Mouse (Mus musculus) hindbrain, postnatal 0 days (tissue): Measurements from ENCODE around the gene Stx6. TPM values are rescaled to one million over a fixed set of nuclear protein-coding genes. Genes with fewer than 3 reads are reported as not detected.

Experiments used
- ATAC-seq: fragments of 200-750 bp; cut with Nextera tagmentation; 2 replicates; pipeline ENCODE4 v1.8.0; 2017; ENCODE audit warnings: mild to moderate bottlenecking, moderate TSS enrichment, moderate library complexity
- DNase-seq: peaks from one replicate; pipeline ENCODE4 v3.0.0-alpha.2; 2015; ENCODE audit warnings: low spot score
- H3K27ac ChIP-seq: fragments of 300-500 bp; sonication (generic); 2 replicates; pipeline ENCODE4 v1.5.1; 2014; ENCODE audit warnings: mild to moderate bottlenecking
- H3K27me3 ChIP-seq: fragments of 300-500 bp; sonication (generic); 2 replicates; pipeline ENCODE4 v1.6.1; 2014; ENCODE audit warnings: low read length, mixed read lengths; ENCODE audit not compliant: insufficient read depth
- H3K36me3 ChIP-seq: fragments of 300-500 bp; sonication (generic); 2 replicates; pipeline ENCODE4 v1.6.1; 2014; ENCODE audit warnings: low read length, mixed read lengths; ENCODE audit not compliant: insufficient read depth
- H3K4me1 ChIP-seq: fragments of 300-500 bp; sonication (generic); 2 replicates; pipeline ENCODE4 v1.6.1; 2014; ENCODE audit warnings: antibody characterized with exemption, low read length, mixed read lengths; ENCODE audit not compliant: insufficient read depth
- H3K4me2 ChIP-seq: fragments of 300-500 bp; sonication (generic); 2 replicates; pipeline ENCODE4 v1.6.1; 2014; ENCODE audit warnings: low read depth, mild to moderate bottlenecking, low read length, moderate library complexity, mixed read lengths
- H3K4me3 ChIP-seq: fragments of 300-500 bp; sonication (generic); 2 replicates; pipeline ENCODE4 v1.5.1; 2014; ENCODE audit warnings: low read length
- H3K9ac ChIP-seq: fragments of 300-500 bp; sonication (generic); replicated peaks from 2 replicates; pipeline ENCODE4 v1.6.1; 2014; ENCODE audit warnings: mild to moderate bottlenecking, low read length, moderate library complexity, mixed read lengths
- H3K9me3 ChIP-seq: fragments of 300-500 bp; sonication (generic); 2 replicates; pipeline ENCODE4 v1.6.1; 2016; ENCODE audit warnings: low read length, mixed read lengths
- CTCF ChIP-seq: IDR thresholded peaks from 2 replicates; pipeline ENCODE4 v1.5.1; 2016; ENCODE audit warnings: antibody characterized with exemption, control low read depth, low read depth
- WGBS: fragments of 180-500 bp; shearing (Covaris S2); extraction: QIAGEN DNeasy Blood & Tissue Kit; methylation state at CpG from one replicate; pipeline ENCODE4 v1.1.7; 2014; 5-methylcytosine and 5-hydroxymethylcytosine counted together
- polyA plus RNA-seq: library from polyadenylated mRNA; unstranded; fragments of >200 nt; fragmentation: Nextera tagmentation; extraction: Ambion mirVana; gene quantifications from 2 replicates; pipeline ENCODE4 v1.2.1, GENCODE M21; 2015
- total RNA-seq: library from RNA; depleted of rRNA; stranded (reverse); fragments of >200 nt; gene quantifications from 2 replicates; pipeline ENCODE4 v1.2.3, GENCODE M21; 2014; rRNA removed

The Stx6 gene
- total and polyA plus RNA-seq, 2 experiments from 2014 or later: 82.2 to 84.2 TPM

GRCm38 (mm10) chr1:155248041-155248440 is 89.5 kb downstream of the Stx6 start:
- 74% methylated on average over 5 of the region's 5 CpGs for WGBS
- H3K36me3 ChIP-seq: no peaks in the 10 kb centered on the region
- no peaks in the 10 kb centered on the region for H3K9me3 ChIP-seq
- ATAC-seq (no peak), DNase-seq (no peak)
- no peak overlapping the region for H3K27ac ChIP-seq
- H3K4me1 ChIP-seq: peaks cover 3% of the 10 kb centered on the region; the same call in 1 of the 2 replicates
- no peaks in the 10 kb centered on the region for H3K27me3 ChIP-seq
- no peak overlapping the region for H3K9ac ChIP-seq
- H3K4me3 ChIP-seq: no peak overlapping the region
- no peak overlapping the region for H3K4me2 ChIP-seq
- no peak for TF ChIP-seq CTCF

GRCm38 (mm10) chr1:155249896-155250295 is 91.4 kb downstream of the Stx6 start:
- no peak overlapping the region for H3K4me3 ChIP-seq
- H3K9me3 ChIP-seq: no peaks in the 10 kb centered on the region
- no peak overlapping the region for H3K4me2 ChIP-seq
- no peaks in the 10 kb centered on the region for H3K36me3 ChIP-seq
- 44% methylated on average over 5 of the region's 5 CpGs for WGBS
- TF ChIP-seq CTCF: no peak
- H3K9ac ChIP-seq: no peak overlapping the region
- no peak overlapping the region for H3K27ac ChIP-seq
- H3K4me1 ChIP-seq: no peaks in the 10 kb centered on the region
- no peak for ATAC-seq
- H3K27me3 ChIP-seq: no peaks in the 10 kb centered on the region
- no peak for DNase-seq

DNA sequence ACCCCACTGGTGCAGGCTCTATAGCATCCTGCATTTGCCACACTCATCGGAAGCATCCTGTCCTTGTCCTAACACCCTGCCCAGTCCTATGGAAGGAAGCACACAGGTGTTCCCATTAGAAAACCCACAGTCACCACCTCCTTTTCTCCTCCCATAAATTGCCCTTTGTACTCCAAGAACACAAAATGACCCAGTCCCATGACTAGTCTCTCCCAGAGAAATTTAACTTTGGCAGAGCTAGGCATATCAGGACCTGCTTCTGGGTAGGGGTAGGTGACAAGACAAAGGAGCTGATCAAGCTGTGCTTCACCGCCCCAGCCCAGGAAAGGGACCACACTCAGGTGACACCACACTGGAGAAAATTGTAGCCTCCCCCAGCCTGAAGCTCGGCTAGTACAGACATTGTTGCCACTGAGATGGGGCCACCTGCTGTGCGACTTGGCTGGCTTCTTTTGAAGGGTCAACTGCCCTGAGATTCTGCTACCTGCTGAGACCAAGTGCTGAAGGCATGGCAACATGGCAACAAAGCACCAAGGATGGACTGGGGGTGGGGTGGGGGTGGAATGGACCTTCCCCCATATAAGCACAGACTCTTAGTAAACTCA is 92.1 kb downstream of the Stx6 start:
- H3K4me3 ChIP-seq: no peak overlapping the region
- WGBS: 36% methylated on average over 4 of the region's 4 CpGs
- ATAC-seq (no peak), DNase-seq (no peak)
- H3K4me1 ChIP-seq: no peaks in the 10 kb centered on the region
- H3K4me2 ChIP-seq: no peak overlapping the region
- no peaks in the 10 kb centered on the region for H3K9me3 ChIP-seq
- no peak overlapping the region for H3K9ac ChIP-seq
- H3K27ac ChIP-seq: no peak overlapping the region
- TF ChIP-seq CTCF: no peak
- H3K36me3 ChIP-seq: no peaks in the 10 kb centered on the region
- H3K27me3 ChIP-seq: no peaks in the 10 kb centered on the region

DNA sequence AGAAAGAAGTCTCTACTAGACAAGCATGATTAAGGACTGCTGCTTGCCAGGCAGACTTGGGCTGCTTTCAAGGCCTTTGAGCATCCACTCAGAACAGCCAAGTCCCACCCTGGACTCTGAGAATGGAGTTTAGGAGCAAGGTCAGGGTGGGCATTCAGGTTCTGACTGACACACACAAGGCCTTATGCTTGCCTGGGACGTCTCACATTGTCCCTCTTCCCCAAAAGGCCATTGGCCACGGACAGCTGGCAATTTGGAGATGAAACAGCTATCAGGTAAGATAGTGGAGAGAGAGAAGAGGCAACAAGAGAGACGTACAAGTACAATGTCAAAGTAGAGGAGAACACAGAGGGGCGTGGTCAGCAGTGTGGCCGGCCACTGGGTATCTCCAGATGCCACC is 93.1 kb downstream of the Stx6 start:
- Histone ChIP-seq H3K27ac (no peak overlapping the region), H3K4me2 (no peak overlapping the region), H3K4me3 (no peak overlapping the region), H3K9ac (no peak overlapping the region), H3K4me1 (no peaks in the 10 kb centered on the region), H3K27me3 (no peaks in the 10 kb centered on the region), H3K36me3 (no peaks in the 10 kb centered on the region), H3K9me3 (no peaks in the 10 kb centered on the region)
- DNase-seq (no peak), ATAC-seq (no peak)
- TF ChIP-seq CTCF: no peak
- WGBS: 86% methylated on average over 5 of the region's 5 CpGs

GRCm38 (mm10) chr1:155252631-155253121 is 94.2 kb downstream of the Stx6 start:
- TF ChIP-seq CTCF: no peak
- Histone ChIP-seq H3K27ac (no peak overlapping the region), H3K4me2 (no peak overlapping the region), H3K27me3 (no peaks in the 10 kb centered on the region), H3K4me1 (no peaks in the 10 kb centered on the region), H3K9ac (no peak overlapping the region), H3K4me3 (no peak overlapping the region), H3K36me3 (no peaks in the 10 kb centered on the region), H3K9me3 (no peaks in the 10 kb centered on the region)
- DNase-seq (no peak), ATAC-seq (no peak)
- WGBS: 58% methylated on average over 6 of the region's 6 CpGs

- TF ChIP-seq CTCF: no peak
- H3K4me2 ChIP-seq: no peak overlapping the region
- 57% methylated on average over 12 of the region's 12 CpGs for WGBS
- H3K4me1 ChIP-seq: no peaks in the 10 kb centered on the region
- H3K4me3 ChIP-seq: no peak overlapping the region
- no peaks in the 10 kb centered on the region for H3K27me3 ChIP-seq
- ATAC-seq: no peak
- no peak overlapping the region for H3K9ac ChIP-seq
- no peak for DNase-seq
- H3K9me3 ChIP-seq: no peaks in the 10 kb centered on the region
- H3K27ac ChIP-seq: no peak overlapping the region
- H3K36me3 ChIP-seq: no peaks in the 10 kb centered on the region
These were observed 94.6 kb downstream of the Stx6 start for GRCm38 (mm10) chr1:155253126-155253525.

- H3K36me3 ChIP-seq: no peaks in the 10 kb centered on the region
- H3K4me2 ChIP-seq: no peak overlapping the region
- H3K4me1 ChIP-seq: no peaks in the 10 kb centered on the region
- ATAC-seq (no peak), DNase-seq (no peak)
- H3K27ac ChIP-seq: no peak overlapping the region
- no peak overlapping the region for H3K9ac ChIP-seq
- WGBS: 86% methylated on average over 8 of the region's 8 CpGs
- no peaks in the 10 kb centered on the region for H3K9me3 ChIP-seq
- no peak overlapping the region for H3K4me3 ChIP-seq
- H3K27me3 ChIP-seq: no peaks in the 10 kb centered on the region
- no peak for TF ChIP-seq CTCF
These were observed 95.8 kb downstream of the Stx6 start for GRCm38 (mm10) chr1:155254309-155254708.

Other genes with a start within 250 kb of the Stx6 start
- 51.4 and 60.5 TPM in 2 replicates for gene Ier5, start 59.1 kb upstream of the Stx6 start, total RNA-seq
- gene Ier5, start 59.1 kb upstream of the Stx6 start, polyA plus RNA-seq: 5.2 and 5.7 TPM in 2 replicates
- gene Mr1, start 11.9 kb upstream of the Stx6 start, total RNA-seq: 4.7 and 8.4 TPM in 2 replicates
- gene Mr1, start 11.9 kb upstream of the Stx6 start, polyA plus RNA-seq: 2.7 and 3.0 TPM in 2 replicates
- 16.1 and 18.8 TPM in 2 replicates for gene BC034090, start 85.7 kb downstream of the Stx6 start, total RNA-seq
- gene BC034090, start 85.7 kb downstream of the Stx6 start, polyA plus RNA-seq: 3.6 and 3.7 TPM in 2 replicates